Mouse (Mus musculus): Measurements from ENCODE around the gene Lix1l. TPM values are rescaled to one million over a fixed set of nuclear protein-coding genes. Genes with fewer than 3 reads are reported as not detected.
A peak's percentile ranks its signal among the peaks of the same experiment; 100 is the strongest.
"Not testable (repeated sequence)": the region's sequence is repeated elsewhere in the genome, so short reads cannot be mapped to it uniquely, and the experiment has no call there.

Gene Lix1l
- total RNA-seq, 2 experiments from 2014 or later = 24.1 to 26.9 TPM

- no peak for DNase-seq
Observed at GRCm38 (mm10) chr3:96583386-96583785, 17.6 kb upstream of the Lix1l start.

DNA sequence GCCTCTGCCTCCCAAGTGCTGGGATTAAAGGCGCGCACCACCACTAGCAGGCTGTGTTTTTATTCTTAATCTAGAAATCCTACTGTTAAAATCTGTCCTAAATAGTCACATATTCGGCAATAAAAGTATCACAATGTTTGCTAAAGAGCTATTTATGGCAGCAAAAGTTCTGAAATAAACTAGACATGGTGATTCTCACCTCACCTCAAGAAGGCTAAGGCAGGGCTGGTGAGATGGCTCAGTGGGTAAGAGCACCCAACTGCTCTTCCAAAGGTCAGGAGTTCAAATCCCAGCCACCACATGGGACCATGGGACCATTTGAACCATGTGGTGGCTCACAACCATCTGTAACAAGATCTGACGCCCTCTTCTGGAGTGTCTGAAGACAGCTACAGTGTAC is 10.3 kb upstream of the Lix1l start:
- DNase-seq = no peak

GRCm38 (mm10) chr3:96593374-96593773 is 7.6 kb upstream of the Lix1l start:
- DNase-seq = no peak

DNA sequence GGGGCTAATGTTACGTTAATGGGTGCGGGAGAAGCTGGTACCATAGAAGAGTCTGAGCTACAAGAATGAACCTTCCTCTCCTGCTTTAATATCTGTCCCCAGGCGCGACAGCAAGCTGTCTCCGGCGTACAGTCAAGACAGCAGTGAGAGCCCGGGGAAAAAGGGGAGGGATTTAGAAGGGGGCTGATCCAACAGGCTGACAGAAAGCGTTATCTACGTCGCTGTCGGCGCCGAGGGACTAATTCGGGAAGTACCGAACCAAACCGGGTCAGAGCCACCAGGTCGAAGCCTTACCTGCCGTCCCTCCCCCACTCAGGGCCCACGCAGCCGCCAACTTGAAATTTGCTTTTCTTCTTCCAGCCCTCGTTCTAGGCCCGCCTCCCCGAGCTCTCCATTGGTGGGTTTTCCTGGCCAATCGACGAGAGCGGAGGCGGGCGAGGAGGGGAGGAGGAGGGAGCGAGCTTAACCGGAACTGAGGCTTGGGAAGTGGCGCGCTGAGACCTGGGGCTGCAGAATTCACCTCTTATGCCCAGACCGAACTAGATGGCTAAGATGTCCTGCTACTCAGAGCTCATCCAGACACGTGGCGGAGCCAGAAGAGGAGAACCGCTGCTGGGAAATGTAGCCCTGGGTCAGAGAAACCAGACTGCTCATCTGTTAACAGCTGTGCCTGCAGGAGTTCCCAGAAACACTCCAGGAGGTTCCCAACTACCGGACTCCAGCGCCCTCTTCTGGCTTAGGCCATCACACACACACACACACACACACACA is 7.0 kb upstream of the Lix1l start, which contains the start of gene Polr3gl:
TSS of gene Polr3gl (minus strand) at position 392 of the 771 bp plus-strand sequence.
- peak; percentile 91 for DNase-seq

GRCm38 (mm10) chr3:96594851-96595250 is 6.1 kb upstream of the Lix1l start:
- DNase-seq = no peak

DNA sequence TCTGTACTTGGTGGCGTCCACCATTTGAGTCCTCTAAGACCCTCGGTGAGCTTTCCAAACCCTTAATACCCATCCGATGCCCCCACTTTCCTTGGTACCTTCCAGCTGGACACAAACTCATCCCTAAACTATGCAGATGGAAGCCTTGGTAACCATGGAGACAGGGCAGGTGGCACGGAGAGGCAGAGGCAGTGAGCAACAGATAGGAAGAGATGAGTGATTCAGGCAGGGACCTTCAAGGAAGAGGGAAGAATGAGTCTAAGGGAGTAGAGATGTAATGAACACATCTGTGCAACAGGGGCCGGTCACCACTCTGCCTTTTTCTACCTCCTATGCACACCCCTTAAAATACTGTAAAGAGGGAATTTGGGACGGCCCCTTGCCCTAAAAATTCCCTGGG is 5.3 kb upstream of the Lix1l start:
- DNase-seq = no peak

- DNase-seq = no peak
Observed at GRCm38 (mm10) chr3:96596228-96596707, 4.7 kb upstream of the Lix1l start, which contains the start of gene Ankrd34a. Gene Ankrd34a, plus strand, starts transcription at chr3:96596636.

DNA sequence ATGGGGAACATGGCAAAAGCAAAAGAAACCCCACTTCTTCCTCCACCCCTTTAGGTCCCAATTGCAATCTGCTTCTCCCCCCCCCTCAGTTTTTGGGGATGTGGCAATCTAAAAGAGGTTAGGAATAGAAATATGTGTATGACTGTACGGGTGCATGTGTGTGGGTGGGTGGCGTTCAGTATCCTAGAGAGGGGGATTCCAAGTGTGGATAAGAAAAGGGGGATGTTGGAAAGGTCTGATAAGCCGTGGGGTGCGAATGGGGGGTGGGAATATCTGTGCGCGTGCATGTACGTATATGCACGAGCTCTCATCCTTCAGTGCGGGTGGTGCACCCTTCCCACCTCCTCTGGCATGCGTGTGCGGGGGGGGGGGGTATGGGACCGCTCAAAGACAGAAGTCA is 4.1 kb upstream of the Lix1l start:
- DNase-seq = no peak

DNA sequence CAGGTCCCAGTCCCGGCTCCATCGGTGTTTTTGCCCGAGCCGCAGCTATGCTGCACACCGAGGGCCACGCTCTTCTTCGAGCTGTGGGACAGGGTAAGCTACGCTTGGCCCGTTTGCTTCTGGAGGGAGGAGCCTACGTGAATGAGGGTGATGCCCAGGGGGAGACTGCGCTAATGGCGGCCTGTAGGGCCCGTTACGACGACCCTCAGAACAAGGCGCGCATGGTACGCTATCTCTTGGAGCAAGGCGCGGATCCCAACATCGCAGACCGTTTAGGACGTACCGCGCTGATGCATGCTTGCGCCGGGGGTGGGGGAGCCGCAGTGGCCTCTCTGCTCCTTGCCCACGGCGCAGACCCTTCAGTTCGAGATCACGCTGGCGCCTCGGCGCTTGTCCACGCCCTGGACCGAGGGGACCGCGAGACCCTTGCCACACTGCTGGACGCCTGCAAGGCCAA is 3.5 kb upstream of the Lix1l start:
- DNase-seq = no peak

DNA sequence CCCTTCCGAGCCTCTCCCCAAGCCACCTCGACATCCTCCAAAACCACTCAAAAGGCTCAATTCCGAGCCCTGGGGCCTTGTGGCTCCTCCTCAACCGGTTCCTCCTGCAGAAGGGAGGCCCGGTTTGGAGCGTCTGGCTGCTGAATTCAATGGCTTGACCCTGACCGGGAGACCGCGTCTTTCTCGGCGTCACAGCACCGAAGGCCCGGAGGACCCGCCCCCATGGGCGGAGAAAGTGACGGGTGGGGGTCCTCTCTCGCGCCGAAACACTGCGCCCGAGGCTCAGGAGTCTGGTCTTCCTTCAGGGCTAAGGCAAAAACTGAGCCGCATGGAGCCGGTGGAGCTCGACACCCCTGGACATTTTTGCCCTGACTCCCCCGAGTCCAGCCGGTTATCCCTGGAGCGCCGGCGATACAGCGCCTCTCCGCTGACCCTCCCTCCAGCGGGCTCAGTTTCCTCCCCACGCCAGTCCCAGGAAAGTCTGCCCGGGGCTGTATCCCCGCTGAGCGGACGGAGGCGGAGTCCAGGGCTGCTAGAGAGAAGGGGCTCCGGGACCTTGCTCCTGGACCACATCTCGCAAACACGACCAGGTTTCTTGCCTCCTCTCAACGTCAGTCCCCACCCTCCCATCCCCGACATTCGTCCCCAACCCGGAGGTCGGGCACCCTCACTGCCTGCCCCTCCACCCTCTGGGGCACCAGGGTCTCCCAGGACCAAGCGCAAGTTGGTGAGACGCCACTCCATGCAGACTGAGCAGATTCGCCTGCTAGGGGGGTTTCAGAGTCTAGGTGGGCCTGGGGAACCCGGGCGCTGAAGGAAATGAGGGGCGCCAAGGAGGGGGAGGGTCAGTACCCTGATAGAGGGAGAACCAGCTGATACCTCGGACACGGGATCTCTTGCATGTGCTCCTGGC is 2.5 kb upstream of the Lix1l start:
- DNase-seq = peak; percentile 70

DNA sequence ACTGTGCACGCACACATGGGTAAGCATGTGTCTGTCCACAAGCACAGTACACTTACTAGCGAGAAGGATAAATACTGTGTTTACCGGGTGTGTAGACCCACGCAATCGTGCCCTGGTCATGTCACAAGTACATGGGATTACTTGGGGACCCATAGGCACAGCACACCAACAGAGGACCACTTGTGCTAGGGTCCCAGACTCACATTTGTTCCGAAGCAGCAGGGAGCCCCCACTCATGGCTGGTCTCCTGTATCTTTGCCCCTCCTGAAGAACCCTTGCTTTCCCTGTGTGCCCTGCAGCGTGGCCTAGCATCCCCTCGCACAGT is 1.9 kb upstream of the Lix1l start:
- DNase-seq = no peak

GRCm38 (mm10) chr3:96599411-96599810 is 1.5 kb upstream of the Lix1l start:
- no peak for DNase-seq

GRCm38 (mm10) chr3:96601251-96601787 is 370 bp downstream of the Lix1l start:
- DNase-seq = peak; percentile 76

- DNase-seq = no peak
Observed at GRCm38 (mm10) chr3:96601941-96602703, 1.2 kb downstream of the Lix1l start.

DNA sequence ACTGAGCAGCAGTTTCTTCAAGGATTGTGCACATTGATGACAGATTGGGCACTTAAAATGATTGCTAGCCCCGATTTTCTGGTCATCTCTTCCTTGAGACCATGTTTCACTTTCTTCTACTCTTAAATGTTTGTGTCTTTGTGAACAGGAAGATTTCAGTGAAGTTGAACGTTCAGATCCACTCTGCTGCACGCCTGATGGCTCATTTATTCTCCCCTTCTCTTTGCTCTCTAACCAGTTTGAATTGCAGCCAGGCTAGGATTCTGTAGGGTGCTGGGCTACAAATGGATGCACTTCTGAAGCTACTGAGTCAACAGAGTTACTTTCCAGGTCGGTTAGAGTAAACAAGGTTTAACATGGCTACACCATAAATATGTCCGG is 1.7 kb downstream of the Lix1l start:
- no peak for DNase-seq

- DNase-seq = no peak
Observed at GRCm38 (mm10) chr3:96603311-96603710, 2.4 kb downstream of the Lix1l start.

DNA sequence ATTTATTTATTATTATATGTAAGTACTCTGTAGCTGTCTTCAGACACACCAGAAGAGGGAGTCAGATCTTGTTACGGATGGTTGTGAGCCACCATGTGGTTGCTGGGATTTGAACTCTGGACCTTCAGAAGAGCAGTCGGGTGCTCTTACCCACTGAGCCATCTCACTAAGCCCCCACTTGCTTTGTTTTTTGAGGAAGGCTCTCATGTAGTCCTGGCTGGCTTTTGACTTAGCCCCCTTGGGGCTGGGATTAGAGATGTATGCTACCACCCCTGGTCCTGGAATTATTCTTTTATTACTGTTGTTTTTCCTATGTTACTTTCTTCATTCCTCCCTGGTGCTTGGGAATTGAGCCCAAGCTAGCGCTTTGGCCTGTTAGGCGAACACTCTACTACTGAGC is 5.1 kb downstream of the Lix1l start:
- not testable (repeated sequence) for DNase-seq

GRCm38 (mm10) chr3:96606618-96607017 is 5.7 kb downstream of the Lix1l start:
- no peak for DNase-seq

DNA sequence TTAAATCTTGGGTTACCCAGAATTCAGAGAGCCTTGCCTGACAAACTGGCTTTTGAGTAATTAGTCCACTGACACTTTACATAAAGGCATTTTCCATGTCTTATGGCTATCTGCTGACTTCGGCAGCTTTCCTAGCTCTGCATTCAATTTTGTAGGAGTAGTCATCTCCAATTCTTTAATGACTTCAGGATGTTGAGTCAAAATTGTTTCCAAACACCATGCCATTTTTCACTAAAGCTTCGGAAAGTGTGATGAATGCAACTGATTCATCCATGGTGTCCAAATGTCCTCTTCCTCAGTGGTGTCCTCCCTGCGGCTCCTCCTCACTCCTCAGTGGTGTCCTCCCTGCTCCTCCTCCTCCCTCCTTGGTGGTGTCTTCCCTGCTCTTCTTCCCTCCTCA is 17.0 kb downstream of the Lix1l start:
- no peak for DNase-seq

- DNase-seq = no peak
Observed at GRCm38 (mm10) chr3:96623201-96623600, 22.3 kb downstream of the Lix1l start.

DNA sequence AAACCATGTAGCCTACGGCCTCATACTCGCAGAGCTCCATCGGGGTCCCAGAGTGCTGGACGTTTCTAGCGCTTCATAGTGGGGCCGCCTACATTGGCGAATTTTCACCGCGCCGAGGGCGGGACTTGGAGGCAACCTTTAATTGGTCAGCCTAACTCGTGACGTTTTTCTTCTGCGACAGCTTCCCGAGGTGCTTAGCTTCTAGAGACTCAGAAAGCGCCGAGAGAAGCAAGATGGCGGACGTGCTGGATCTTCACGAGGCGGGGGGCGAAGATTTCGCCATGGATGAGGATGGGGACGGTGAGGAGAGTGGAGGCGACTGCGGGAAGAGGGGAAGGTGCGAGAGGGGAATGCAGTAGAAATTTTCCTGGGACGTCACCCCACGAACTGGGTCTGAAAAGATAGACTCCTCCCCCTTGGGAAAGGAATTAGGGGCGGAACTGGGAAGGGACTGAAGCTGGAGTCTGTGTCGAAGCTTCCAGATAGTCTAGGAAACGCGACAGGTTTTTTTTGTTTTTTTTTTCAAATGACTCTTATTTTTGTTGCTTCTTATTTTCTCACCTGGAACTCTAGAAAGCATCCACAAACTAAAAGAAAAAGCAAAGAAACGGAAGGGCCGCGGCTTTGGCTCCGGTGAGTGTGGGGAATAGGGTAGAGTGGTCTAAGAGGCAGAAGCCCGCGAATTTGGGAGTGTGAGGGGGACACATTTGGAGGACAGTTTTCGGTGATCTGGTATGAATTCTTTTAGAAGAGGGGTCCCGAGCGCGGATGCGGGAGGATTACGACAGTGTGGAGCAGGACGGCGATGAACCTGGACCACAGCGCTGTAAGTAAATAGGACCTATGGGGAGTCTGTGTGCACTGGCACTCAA is 29.0 kb downstream of the Lix1l start, which contains the start of gene Rbm8a:
TSS of gene Rbm8a (plus strand) at position 205 of the 872 bp plus-strand sequence.
- DNase-seq = peak; percentile 94
